Mouse (Mus musculus) layer of hippocampus, postnatal 10 days (tissue): ENCODE measurements around the gene Slc34a1. TPM values are rescaled to one million over a fixed set of nuclear protein-coding genes. Genes with fewer than 3 reads are reported as not detected.

Experiments used
- microRNA-seq, 2 experiments: library from miRNA; unstranded; fragments of <30 nt; microRNA quantifications; one replicate each; pipeline ENCODE4 v1.2.0; 2021
- total RNA-seq, 2 experiments: library from RNA; stranded (reverse); gene quantifications; 2 replicates each; pipeline ENCODE4 v1.2.3; 2021

Slc34a1 gene
- total RNA-seq, 2 experiments from 2014 or later, result not detected

Small RNAs within 50 kb of the gene (microRNA-seq; reads per million reads assigned to microRNA genes)
- 1.8 to 5.3 reads per million in 2 experiments for gene Mir6943

Other genes starting within 250 kb of the Slc34a1 start
- under 1 TPM; 0.41 to 0.58 TPM for gene Fgfr4, start 245.5 kb upstream of the Slc34a1 start, total RNA-seq
- gene Nsd1, start 188.4 kb upstream of the Slc34a1 start, total RNA-seq, result 100 to 1,000 TPM; 153 to 156 TPM
- 100 to 1,000 TPM; 169 to 177 TPM for gene Prelid1, start 77.7 kb upstream of the Slc34a1 start, total RNA-seq
- 10 to 100 TPM; 62.4 to 66.9 TPM for gene Rab24, start 76.2 kb upstream of the Slc34a1 start, total RNA-seq
- 1 to 10 TPM; 2.4 to 2.9 TPM for gene Mxd3, start 68.4 kb upstream of the Slc34a1 start, total RNA-seq
- 10 to 100 TPM; 44.7 to 49.4 TPM for gene Lman2, start 35.4 kb upstream of the Slc34a1 start, total RNA-seq
- 10 to 100 TPM; 28.6 to 37.0 TPM for gene Rgs14, start 28.5 kb upstream of the Slc34a1 start, total RNA-seq
- gene Pfn3, start 17.0 kb downstream of the Slc34a1 start, total RNA-seq, result under 1 TPM in 1 of 2 experiments, not detected in 1; 0.75 TPM
- 1 to 10 TPM in 1 of 2 experiments, under 1 TPM in 1; 0.37 to 1.2 TPM for gene F12, start 28.6 kb downstream of the Slc34a1 start, total RNA-seq
- gene Grk6, start 46.9 kb downstream of the Slc34a1 start, total RNA-seq, result 10 to 100 TPM; 76.4 to 79.2 TPM
- 100 to 1,000 TPM in 1 of 2 experiments, 10 to 100 TPM in 1; 98.1 to 112 TPM for gene Prr7, start 66.1 kb downstream of the Slc34a1 start, total RNA-seq
- 100 to 1,000 TPM; 392 to 399 TPM for gene Dbn1, start 89.9 kb downstream of the Slc34a1 start, total RNA-seq
- gene Pdlim7, start 115.5 kb downstream of the Slc34a1 start, total RNA-seq, result 10 to 100 TPM; 66.1 to 68.9 TPM
- gene Dok3, start 131.1 kb downstream of the Slc34a1 start, total RNA-seq, result 1 to 10 TPM; 5.0 to 6.5 TPM
- 10 to 100 TPM; 36.9 to 46.6 TPM for gene Ddx41, start 138.5 kb downstream of the Slc34a1 start, total RNA-seq
- gene Fam193b, start 172.9 kb downstream of the Slc34a1 start, total RNA-seq, result 10 to 100 TPM; 61.9 to 82.4 TPM
- gene Tmed9, start 175.5 kb downstream of the Slc34a1 start, total RNA-seq, result 100 to 1,000 TPM; 127 to 128 TPM
- 10 to 100 TPM; 23.1 to 23.8 TPM for gene B4galt7, start 201.7 kb downstream of the Slc34a1 start, total RNA-seq
- 10 to 100 TPM; 51.5 to 59.9 TPM for gene Caml, start 224.8 kb downstream of the Slc34a1 start, total RNA-seq
- 10 to 100 TPM; 49.4 to 55.2 TPM for gene Ddx46, start 236.8 kb downstream of the Slc34a1 start, total RNA-seq